Mouse (Mus musculus) kidney, adult 2 months (tissue): Measurements from ENCODE around the gene Atp2b2.

Experiments
- CTCF ChIP-seq: fragments of 200-500 bp; conservative IDR thresholded peaks from 2 replicates; pipeline ENCODE4 v1.5.1; 2011; ENCODE audit warnings: low read depth, mild to moderate bottlenecking, control low read depth, low read length, moderate library complexity, mixed read lengths; ENCODE audit not compliant: insufficient read depth, insufficient read length
- POLR2A ChIP-seq: fragments of 200-500 bp; IDR thresholded peaks from one replicate; pipeline ENCODE4 v1.6.1; 2011; ENCODE audit warnings: low read depth, low read length, control low read depth

DNA sequence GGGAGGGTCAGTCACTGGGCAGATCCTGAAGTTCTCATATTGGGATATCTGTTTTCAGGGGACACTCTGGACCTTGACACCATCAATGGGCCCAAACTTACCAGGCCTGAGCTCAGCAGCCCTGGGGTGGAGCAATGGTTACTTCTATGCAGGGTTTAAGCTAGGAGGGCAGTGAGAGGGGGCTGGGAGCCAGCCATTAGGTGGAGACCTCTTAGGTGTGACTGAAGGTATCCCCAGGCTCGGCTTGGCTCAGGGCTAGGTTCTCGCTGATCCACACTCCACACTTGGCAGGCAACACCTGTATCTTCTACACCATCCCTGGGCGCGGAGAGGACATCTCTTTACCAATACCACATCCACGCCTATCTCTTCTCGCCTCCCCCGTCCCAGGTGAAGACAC lies 423 bp upstream of the Atp2b2 start:
- TF ChIP-seq CTCF (no peak), POLR2A (no peak)
